Mouse (Mus musculus) hindbrain, embryonic 16.5 days (tissue): Measurements from ENCODE around the gene Ccdc182. TPM values are rescaled to one million over a fixed set of nuclear protein-coding genes. Genes with fewer than 3 reads are reported as not detected.

ENCODE experiments used
- ATAC-seq: fragments of 200-750 bp; cut with Nextera tagmentation; 2 replicates; pipeline ENCODE4 v1.8.0; 2017; ENCODE audit warnings: moderate TSS enrichment, moderate library complexity
- H3K27ac ChIP-seq: fragments of 300-500 bp; sonication (generic); 2 replicates; pipeline ENCODE4 v1.5.1; 2014; ENCODE audit warnings: low read depth, mild to moderate bottlenecking, control low read depth, low read length, moderate library complexity
- H3K27me3 ChIP-seq: fragments of 300-500 bp; sonication (generic); replicated peaks from 2 replicates; pipeline ENCODE4 v1.6.1; 2014; ENCODE audit warnings: low read length; ENCODE audit not compliant: control insufficient read depth, insufficient read depth
- H3K36me3 ChIP-seq: fragments of 300-500 bp; sonication (generic); 2 replicates; pipeline ENCODE4 v1.6.1; 2014; ENCODE audit warnings: mild to moderate bottlenecking, low read length, moderate library complexity, mixed read lengths; ENCODE audit not compliant: control insufficient read depth, insufficient read depth
- H3K4me1 ChIP-seq: fragments of 300-500 bp; sonication (generic); 2 replicates; pipeline ENCODE4 v1.6.1; 2014; ENCODE audit warnings: low read depth, low read length; ENCODE audit not compliant: control insufficient read depth, insufficient read depth
- H3K4me2 ChIP-seq: fragments of 300-500 bp; sonication (generic); 2 replicates; pipeline ENCODE4 v1.6.1; 2014; ENCODE audit warnings: mild to moderate bottlenecking, low read length, control low read depth, moderate library complexity
- H3K4me3 ChIP-seq: fragments of 300-500 bp; sonication (generic); 2 replicates; pipeline ENCODE4 v1.5.1; 2014; ENCODE audit warnings: mild to moderate bottlenecking, low read length, control low read depth, moderate library complexity
- H3K9ac ChIP-seq: fragments of 300-500 bp; sonication (generic); 2 replicates; pipeline ENCODE4 v1.6.1; 2014; ENCODE audit warnings: low read depth, mild to moderate bottlenecking, control low read depth, low read length, moderate library complexity
- H3K9me3 ChIP-seq: fragments of 300-500 bp; sonication (generic); 2 replicates; pipeline ENCODE4 v1.6.1; 2014; ENCODE audit warnings: mild to moderate bottlenecking, low read length, moderate library complexity; ENCODE audit not compliant: control insufficient read depth
- WGBS: fragments of 180-500 bp; shearing (Covaris S2); extraction: QIAGEN DNeasy Blood & Tissue Kit; methylation state at CpG from one replicate; pipeline ENCODE4 v1.1.7; 2014; 5-methylcytosine and 5-hydroxymethylcytosine counted together
- polyA plus RNA-seq: library from polyadenylated mRNA; unstranded; fragments of >200 nt; fragmentation: Nextera tagmentation; extraction: Ambion mirVana; gene quantifications from 2 replicates; pipeline ENCODE4 v1.2.1, GENCODE M21; 2015

Gene Ccdc182
- polyA plus RNA-seq, 1 experiment from 2014 or later, result 0.13 TPM

- WGBS, result 32% methylated on average over 4 of the region's 4 CpGs
- no peak for ATAC-seq
- Histone ChIP-seq H3K27ac (no peak overlapping the region), H3K4me1 (peaks cover 18% of the 10 kb centered on the region), H3K9me3 (no peaks in the 10 kb centered on the region), H3K9ac (no peak overlapping the region), H3K4me3 (no peak overlapping the region), H3K4me2 (no peak overlapping the region), H3K27me3 (no peaks in the 10 kb centered on the region), H3K36me3 (no peaks in the 10 kb centered on the region)
Measured at GRCm38 (mm10) chr11:88291688-88292087, 2.2 kb upstream of the Ccdc182 start.

GRCm38 (mm10) chr11:88294394-88294710 is 494 bp downstream of the Ccdc182 start:
- Histone ChIP-seq H3K4me1 (peaks cover 10% of the 10 kb centered on the region), H3K27me3 (no peaks in the 10 kb centered on the region), H3K36me3 (no peaks in the 10 kb centered on the region), H3K4me2 (peak overlapping the region; percentile 54), H3K27ac (peak overlapping the region; percentile 24; the same call in 1 of the 2 replicates), H3K9ac (peak overlapping the region; percentile 54), H3K9me3 (no peaks in the 10 kb centered on the region), H3K4me3 (peak overlapping the region; percentile 8; the same call in 1 of the 2 replicates)
- no peak for ATAC-seq
- WGBS, result 27% methylated on average over 17 of the region's 17 CpGs

DNA sequence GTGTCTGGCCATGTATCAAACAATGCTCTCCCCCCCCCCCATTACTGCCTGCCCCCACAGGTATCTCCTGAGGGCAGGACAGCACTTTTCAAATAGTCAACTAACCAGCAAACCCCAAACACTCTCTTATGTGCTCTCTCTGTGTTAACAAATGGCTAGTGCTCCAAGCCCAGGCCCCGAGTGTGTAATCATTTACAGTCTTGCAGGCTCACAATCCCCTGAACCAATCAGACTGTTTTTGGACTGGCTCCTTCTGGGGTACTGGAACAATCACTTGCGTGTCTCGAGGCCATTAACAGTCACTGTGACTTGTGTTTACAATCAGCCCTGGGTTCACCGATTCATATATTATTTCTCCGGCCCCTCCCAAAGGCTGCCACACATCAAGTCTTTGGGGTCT is 1.4 kb downstream of the Ccdc182 start:
- Histone ChIP-seq H3K9me3 (no peaks in the 10 kb centered on the region), H3K4me2 (no peak overlapping the region), H3K27me3 (no peaks in the 10 kb centered on the region), H3K27ac (no peak overlapping the region), H3K4me3 (no peak overlapping the region), H3K9ac (no peak overlapping the region), H3K36me3 (no peaks in the 10 kb centered on the region), H3K4me1 (peaks cover 10% of the 10 kb centered on the region)
- ATAC-seq, result no peak
- 45% methylated on average over 5 of the region's 5 CpGs for WGBS

GRCm38 (mm10) chr11:88297526-88297925 is 3.7 kb downstream of the Ccdc182 start:
- Histone ChIP-seq H3K27me3 (no peaks in the 10 kb centered on the region), H3K4me1 (peaks cover 13% of the 10 kb centered on the region), H3K4me3 (no peak overlapping the region), H3K9ac (no peak overlapping the region), H3K9me3 (no peaks in the 10 kb centered on the region), H3K36me3 (no peaks in the 10 kb centered on the region), H3K4me2 (no peak overlapping the region), H3K27ac (no peak overlapping the region)
- WGBS, result 52% methylated on average over 4 of the region's 4 CpGs
- ATAC-seq, result no peak

DNA sequence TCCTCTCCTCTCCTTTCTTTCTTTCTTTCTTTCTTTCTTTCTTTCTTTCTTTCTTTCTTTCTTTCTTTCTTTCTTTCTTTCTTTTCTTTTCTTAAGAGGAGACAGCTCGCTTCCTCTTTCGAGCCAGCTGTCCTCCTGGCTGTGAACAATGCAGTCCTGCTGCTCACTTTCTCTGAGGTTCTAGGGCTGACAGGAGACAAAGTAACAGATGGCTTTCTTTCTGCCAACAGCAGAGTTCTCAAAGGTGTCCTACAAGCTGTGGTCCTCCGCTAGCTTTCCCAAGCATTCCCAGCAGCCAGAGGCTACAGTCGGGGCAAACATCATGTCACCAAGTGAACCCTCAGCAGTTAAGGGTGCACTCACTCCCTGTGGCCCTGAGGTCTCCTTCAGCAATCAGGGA is 5.5 kb downstream of the Ccdc182 start:
- WGBS, result 41% methylated on average over 4 of the region's 4 CpGs
- no peak overlapping the region for H3K4me2 ChIP-seq
- no peak overlapping the region; the same call in 1 of the 2 replicates for H3K27ac ChIP-seq
- H3K27me3 ChIP-seq, result no peaks in the 10 kb centered on the region
- H3K4me1 ChIP-seq, result peaks cover 10% of the 10 kb centered on the region
- H3K9me3 ChIP-seq, result no peaks in the 10 kb centered on the region
- H3K4me3 ChIP-seq, result no peak overlapping the region
- no peak for ATAC-seq
- H3K9ac ChIP-seq, result no peak overlapping the region
- H3K36me3 ChIP-seq, result no peaks in the 10 kb centered on the region

DNA sequence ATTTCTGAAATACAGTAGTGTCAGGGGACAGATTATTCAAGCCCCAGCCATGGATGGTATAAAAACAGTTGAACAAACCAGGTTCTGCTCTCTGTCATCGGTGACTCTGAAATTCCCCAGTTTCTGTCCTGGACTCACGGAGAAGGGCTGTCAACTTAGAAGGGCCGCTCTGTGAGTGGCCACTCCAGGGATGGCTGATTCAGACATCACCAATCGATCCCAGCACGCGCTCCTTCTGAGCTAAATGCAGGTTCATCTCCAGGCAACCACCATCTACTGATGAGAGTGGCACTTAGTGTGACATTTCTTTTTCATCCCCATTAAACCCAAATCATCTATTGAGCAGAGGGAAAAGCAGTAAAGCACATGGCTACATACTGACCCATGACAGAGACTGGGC is 7.8 kb downstream of the Ccdc182 start:
- no peaks in the 10 kb centered on the region for H3K9me3 ChIP-seq
- no peak overlapping the region for H3K9ac ChIP-seq
- H3K27me3 ChIP-seq, result no peaks in the 10 kb centered on the region
- no peak overlapping the region for H3K4me2 ChIP-seq
- H3K36me3 ChIP-seq, result no peaks in the 10 kb centered on the region
- H3K27ac ChIP-seq, result no peak overlapping the region
- peaks cover 10% of the 10 kb centered on the region for H3K4me1 ChIP-seq
- no peak overlapping the region for H3K4me3 ChIP-seq
- WGBS, result 46% methylated on average over 6 of the region's 6 CpGs
- ATAC-seq, result no peak

DNA sequence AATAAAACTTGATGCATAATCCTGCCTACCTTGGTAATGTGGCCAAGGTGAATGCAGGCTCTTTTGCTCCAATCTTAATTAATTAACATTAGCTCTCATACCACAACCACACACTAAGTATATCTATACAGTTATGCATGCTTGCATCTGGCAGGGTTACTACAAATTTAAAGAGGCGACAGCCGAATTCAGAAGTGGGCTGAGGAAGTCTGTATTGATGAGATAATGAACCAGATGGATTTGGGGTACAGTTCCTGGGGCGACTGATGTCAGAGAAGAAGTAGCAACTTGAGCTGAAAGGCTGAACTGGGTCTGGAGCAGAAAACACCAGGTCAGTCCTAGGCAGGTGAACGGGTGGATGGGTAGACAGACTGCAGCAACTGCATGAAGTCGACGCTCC is 11.9 kb downstream of the Ccdc182 start:
- H3K4me1 ChIP-seq, result peaks cover 28% of the 10 kb centered on the region
- no peaks in the 10 kb centered on the region for H3K27me3 ChIP-seq
- H3K4me2 ChIP-seq, result no peak overlapping the region
- H3K9me3 ChIP-seq, result no peaks in the 10 kb centered on the region
- WGBS, result 92% methylated on average over 6 of the region's 6 CpGs
- no peak overlapping the region for H3K4me3 ChIP-seq
- no peaks in the 10 kb centered on the region for H3K36me3 ChIP-seq
- H3K9ac ChIP-seq, result no peak overlapping the region
- ATAC-seq, result no peak
- H3K27ac ChIP-seq, result no peak overlapping the region

DNA sequence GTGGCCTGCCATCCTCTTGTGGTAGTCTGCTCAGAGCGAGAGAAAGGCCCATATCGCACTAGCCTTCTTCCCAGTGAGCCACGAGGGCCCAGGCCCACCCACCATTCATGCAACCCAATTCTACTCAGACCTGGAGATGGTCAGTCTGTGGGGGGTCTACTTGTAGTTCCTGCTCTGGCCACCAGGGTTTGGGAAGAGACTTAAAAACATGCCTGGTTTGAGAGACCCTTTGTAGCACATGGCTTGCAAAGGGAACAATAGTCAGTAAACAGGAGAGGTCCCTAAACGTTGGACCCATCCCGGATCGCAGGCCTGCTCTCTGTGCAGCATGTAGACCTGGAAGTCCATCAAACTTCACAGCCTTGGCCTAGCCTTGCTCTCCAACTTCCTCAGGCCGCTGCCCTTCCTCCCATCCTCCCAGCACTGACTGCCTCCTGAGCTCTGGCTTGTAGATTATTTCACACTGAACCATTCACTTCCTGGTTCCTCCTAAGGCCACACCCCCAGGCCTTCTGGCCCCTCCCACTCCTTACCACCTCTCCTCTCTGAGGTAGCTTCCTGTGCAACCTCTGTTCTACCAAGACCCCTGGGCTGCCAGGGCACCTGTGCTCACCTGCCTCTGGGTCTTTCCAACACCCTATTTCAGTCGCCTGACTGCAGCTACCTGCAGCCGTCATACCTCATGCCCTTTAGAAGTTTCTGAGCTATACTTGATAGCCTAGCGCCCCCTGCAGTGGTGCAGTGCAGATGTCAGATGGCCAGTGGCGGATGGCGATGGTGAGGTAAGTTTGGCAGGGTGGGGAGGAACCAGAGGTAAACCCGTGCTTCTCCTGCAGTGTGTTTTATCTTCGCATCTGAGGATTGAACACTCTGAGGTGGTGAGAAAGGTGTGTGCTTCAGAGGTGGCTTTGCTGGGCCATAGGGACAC is 14.0 kb downstream of the Ccdc182 start:
- no peaks in the 10 kb centered on the region for H3K9me3 ChIP-seq
- no peaks in the 10 kb centered on the region for H3K27me3 ChIP-seq
- no peak overlapping the region for H3K4me2 ChIP-seq
- H3K36me3 ChIP-seq, result no peaks in the 10 kb centered on the region
- H3K4me3 ChIP-seq, result no peak overlapping the region
- ATAC-seq, result no peak
- WGBS, result 80% methylated on average over 14 of the region's 14 CpGs
- H3K27ac ChIP-seq, result no peak overlapping the region
- H3K9ac ChIP-seq, result no peak overlapping the region
- peaks cover 35% of the 10 kb centered on the region for H3K4me1 ChIP-seq

GRCm38 (mm10) chr11:88309059-88309700 is 15.3 kb downstream of the Ccdc182 start:
- Histone ChIP-seq H3K4me1 (peaks cover 30% of the 10 kb centered on the region), H3K27ac (peak overlapping the region; percentile 26; the same call in 1 of the 2 replicates), H3K27me3 (no peaks in the 10 kb centered on the region), H3K36me3 (no peaks in the 10 kb centered on the region), H3K4me2 (no peak overlapping the region), H3K9me3 (no peaks in the 10 kb centered on the region), H3K9ac (no peak overlapping the region), H3K4me3 (no peak overlapping the region)
- WGBS, result 21% methylated on average over 10 of the region's 10 CpGs
- ATAC-seq, result no peak
